Mouse (Mus musculus): ENCODE measurements around the gene Tet1.

DNA sequence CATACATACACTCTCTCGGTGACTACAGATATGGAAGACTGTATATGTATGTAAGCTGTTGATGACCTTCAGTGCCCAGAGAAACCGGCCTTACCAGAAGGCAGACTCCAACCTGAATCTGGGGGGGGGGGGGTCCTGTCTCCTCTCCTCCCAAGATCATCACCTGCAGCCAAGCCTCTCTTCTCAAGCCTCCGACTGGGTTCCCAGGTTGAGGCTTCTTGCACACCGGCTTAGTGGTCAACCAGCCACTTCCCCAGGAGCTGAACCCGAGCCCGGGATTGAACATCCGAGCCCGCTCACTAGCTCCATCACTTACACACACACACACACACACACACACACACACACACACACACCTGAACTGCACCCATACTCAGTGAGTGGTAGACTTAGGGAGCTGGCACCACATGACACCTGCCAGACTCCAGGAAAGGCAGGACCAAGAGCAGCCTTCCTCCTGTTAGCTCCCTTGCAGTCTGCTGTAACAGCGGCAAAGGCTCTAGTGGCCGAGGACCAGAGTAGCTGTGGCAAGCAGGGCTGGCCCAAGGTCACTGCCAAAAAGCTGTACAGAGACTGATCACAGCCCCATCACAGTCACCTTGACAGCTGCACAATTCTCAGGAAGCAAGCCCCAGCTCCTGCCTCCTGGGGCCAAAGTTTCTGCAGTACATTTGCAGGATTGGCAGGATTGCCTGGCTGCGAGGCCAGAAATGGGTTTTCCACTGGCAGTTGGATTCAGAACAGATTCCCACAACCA lies 42.6 kb downstream of the Tet1 start:
- TF ChIP-seq CTCF (IDR thresholded peaks at IDR 0.05) (no peak), EP300 (IDR thresholded peaks at IDR 0.05) (no peak)
